Mouse (Mus musculus) liver, embryonic 14.5 days (tissue): ENCODE data around the gene Shisa5. TPM values are rescaled to one million over a fixed set of nuclear protein-coding genes. Genes with fewer than 3 reads are reported as not detected.

ENCODE experiments used
- ATAC-seq: fragments of 200-750 bp; cut with Nextera tagmentation; 2 replicates; pipeline ENCODE4 v1.8.0; 2017; ENCODE audit warnings: moderate number of reproducible peaks, mild to moderate bottlenecking, moderate library complexity; ENCODE audit not compliant: insufficient read depth
- DNase-seq, 3 experiments: peaks; one replicate each; pipeline ENCODE4 v3.0.0-alpha.2; 2012 to 2013; ENCODE audit warnings: low read depth in 3 of 3, low spot score in 3 of 3
- H3K27ac ChIP-seq: fragments of 300-500 bp; sonication (generic); 2 replicates; pipeline ENCODE4 v1.5.1; 2014; ENCODE audit warnings: moderate library complexity, mild to moderate bottlenecking, control low read depth, inconsistent platforms
- H3K27me3 ChIP-seq: fragments of 300-500 bp; sonication (generic); 2 replicates; pipeline ENCODE4 v1.6.1; 2014; ENCODE audit warnings: mild to moderate bottlenecking, low read length, moderate library complexity; ENCODE audit not compliant: control insufficient read depth, insufficient read depth
- H3K36me3 ChIP-seq: fragments of 300-500 bp; sonication (generic); replicated peaks from 2 replicates; pipeline ENCODE4 v1.6.1; 2014; ENCODE audit warnings: low read depth; ENCODE audit not compliant: control insufficient read depth, insufficient read depth
- H3K4me1 ChIP-seq, 2 experiments: fragments of 200-500 bp in 1 of 2; fragments of 300-500 bp in 1 of 2; sonication (generic) in 1 of 2; replicated peaks; 2 replicates each; pipeline ENCODE4 v1.6.1; 2012 to 2014; ENCODE audit warnings: antibody characterized with exemption in 1 of 2, inconsistent platforms in 1 of 2, low read length in 1 of 2; ENCODE audit not compliant: control insufficient read depth in 2 of 2, insufficient read depth in 2 of 2
- H3K4me2 ChIP-seq: fragments of 300-500 bp; sonication (generic); 2 replicates; pipeline ENCODE4 v1.6.1; 2014; ENCODE audit warnings: low read depth, mild to moderate bottlenecking, control low read depth, moderate library complexity
- H3K4me3 ChIP-seq, 2 experiments: fragments of 200-500 bp in 1 of 2; fragments of 300-500 bp in 1 of 2; sonication (generic) in 1 of 2; 2 replicates each; pipeline ENCODE4 v1.5.1; 2012 to 2014; ENCODE audit warnings: low read depth in 2 of 2, low read length in 2 of 2, mild to moderate bottlenecking in 2 of 2, control low read depth in 1 of 2, inconsistent platforms in 1 of 2, moderate library complexity in 1 of 2; ENCODE audit not compliant: insufficient read depth in 1 of 2
- H3K9ac ChIP-seq: fragments of 300-500 bp; sonication (generic); replicated peaks from 2 replicates; pipeline ENCODE4 v1.6.1; 2014; ENCODE audit warnings: mild to moderate bottlenecking, control low read depth, moderate library complexity
- H3K9me3 ChIP-seq: fragments of 300-500 bp; sonication (generic); 2 replicates; pipeline ENCODE4 v1.6.1; 2016; ENCODE audit warnings: low read length, mixed read lengths; ENCODE audit not compliant: control insufficient read depth
- CTCF ChIP-seq: IDR thresholded peaks from 2 replicates; pipeline ENCODE4 v1.5.1; 2016; ENCODE audit warnings: antibody characterized with exemption, low read depth, control low read depth
- EP300 ChIP-seq: IDR thresholded peaks from 2 replicates; pipeline ENCODE4 v1.6.1; 2016; ENCODE audit warnings: antibody characterized with exemption, low read depth
- WGBS: fragments of 180-500 bp; shearing (Covaris S2); extraction: QIAGEN DNeasy Blood & Tissue Kit; methylation state at CpG from one replicate; pipeline ENCODE4 v1.1.7; 2014; ENCODE audit not compliant: insufficient replicate concordance; 5-methylcytosine and 5-hydroxymethylcytosine counted together
- polyA plus RNA-seq, 2 experiments: library from polyadenylated mRNA; depleted of rRNA in 1 of 2; stranded (reverse) in 1 of 2; unstranded in 1 of 2; fragments of >200 nt; fragmentation: Nextera tagmentation in 1 of 2; extraction: Ambion mirVana in 1 of 2; gene quantifications; 2 replicates each; pipeline versions ENCODE4 v1.2.1 to v1.2.3; 2012 to 2014

Shisa5 gene
- polyA plus RNA-seq, 2 experiments = 14.9 to 16.0 TPM

GRCm38 (mm10) chr9:109059136-109059903 is 21.0 kb downstream of the Shisa5 start, which contains the start of gene Trex1:
Gene Trex1 (minus strand): TSS chr9:109059734.
- Histone ChIP-seq H3K27me3 (no peaks in the 10 kb centered on the region), H3K4me1 (peaks cover 4 to 12% of the 10 kb centered on the region in 2 experiments; a peak in 2 of 4 replicates), H3K36me3 (peaks cover 13% of the 10 kb centered on the region), H3K4me2 (peak within 1 kb of the TSS; percentile 95), H3K27ac (peak within 1 kb of the TSS; percentile 87), H3K9me3 (no peaks in the 10 kb centered on the region), H3K4me3 (peak within 1 kb of the TSS; percentile 58 to 62), H3K9ac (peak within 1 kb of the TSS; percentile 73)
- TF ChIP-seq CTCF (peak; percentile 99), EP300 (no peak)
- WGBS = 2% methylated on average over 15 of the region's 15 CpGs
- DNase-seq (peak; percentile 71 to 83 (median 76)), ATAC-seq (peak; percentile 96)

DNA sequence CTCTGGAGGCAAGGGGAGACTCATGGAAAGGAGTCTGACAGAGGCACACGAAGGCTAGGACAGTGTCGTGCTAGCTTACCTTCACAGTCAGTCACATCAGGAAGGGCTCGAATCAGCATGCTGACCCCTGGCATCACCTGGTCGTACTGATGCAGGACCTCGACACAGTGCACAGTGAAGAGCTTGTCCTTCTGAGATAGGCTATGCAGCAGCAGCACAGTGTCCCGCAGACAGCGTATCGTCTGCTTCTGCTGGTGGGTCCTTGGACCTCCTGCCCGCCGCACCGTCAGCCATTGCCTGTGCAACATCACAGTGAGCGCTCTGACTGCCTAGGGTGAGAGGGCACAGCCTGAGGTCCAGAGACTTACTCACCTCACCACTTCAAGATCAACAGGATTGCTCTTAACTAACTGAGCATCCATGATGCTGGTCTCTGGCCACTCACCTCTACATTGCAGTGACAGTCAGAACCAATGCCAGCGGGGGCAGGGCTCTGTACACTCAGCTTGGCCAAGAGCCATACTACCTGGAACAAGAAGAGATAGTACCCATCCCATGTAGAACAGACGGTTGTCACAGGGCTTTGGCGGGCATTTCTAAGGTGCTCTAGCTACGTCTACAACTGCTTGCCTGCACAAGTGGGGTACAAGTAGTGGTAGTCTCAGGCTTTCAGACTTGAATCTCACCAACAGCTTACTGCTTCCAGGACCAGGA is 22.0 kb downstream of the Shisa5 start:
- Histone ChIP-seq H3K4me1 (peaks cover 4 to 7% of the 10 kb centered on the region in 2 experiments; a peak in 2 of 4 replicates), H3K9ac (no peak overlapping the region), H3K27me3 (no peaks in the 10 kb centered on the region), H3K9me3 (no peaks in the 10 kb centered on the region), H3K4me3 (no peak overlapping the region; a peak in 1 of 4 replicates), H3K27ac (no peak overlapping the region), H3K4me2 (no peak overlapping the region), H3K36me3 (peaks cover 16% of the 10 kb centered on the region)
- TF ChIP-seq EP300 (no peak), CTCF (no peak)
- WGBS = 86% methylated on average over 16 of the region's 16 CpGs
- DNase-seq (no peak), ATAC-seq (no peak)

GRCm38 (mm10) chr9:109060898-109061295 is 22.5 kb downstream of the Shisa5 start:
- no peak for TF ChIP-seq CTCF
- TF ChIP-seq EP300 = no peak
- H3K36me3 ChIP-seq = peaks cover 18% of the 10 kb centered on the region
- no peak overlapping the region for H3K27ac ChIP-seq
- no peak overlapping the region for H3K4me2 ChIP-seq
- H3K9me3 ChIP-seq = no peaks in the 10 kb centered on the region
- 62% methylated on average over 5 of the region's 5 CpGs for WGBS
- ATAC-seq = no peak
- no peak overlapping the region for H3K9ac ChIP-seq
- peaks cover 4 to 5% of the 10 kb centered on the region in 2 experiments; a peak in 2 of 4 replicates for H3K4me1 ChIP-seq
- H3K27me3 ChIP-seq = no peaks in the 10 kb centered on the region
- no peak for DNase-seq
- no peak overlapping the region for H3K4me3 ChIP-seq

GRCm38 (mm10) chr9:109068095-109068735 is 29.9 kb downstream of the Shisa5 start:
- WGBS = 85% methylated on average over 3 of the region's 3 CpGs
- Histone ChIP-seq H3K4me1 (peaks cover 6 to 7% of the 10 kb centered on the region in 2 experiments), H3K27ac (no peak overlapping the region), H3K9ac (no peak overlapping the region), H3K4me3 (no peak overlapping the region), H3K36me3 (peaks cover 35% of the 10 kb centered on the region), H3K9me3 (no peaks in the 10 kb centered on the region), H3K4me2 (no peak overlapping the region), H3K27me3 (no peaks in the 10 kb centered on the region)
- no peak for DNase-seq
- no peak for ATAC-seq
- TF ChIP-seq CTCF = no peak
- no peak for TF ChIP-seq EP300
